Mouse (Mus musculus): ENCODE measurements around the gene Hexdc. TPM values are rescaled to one million over a fixed set of nuclear protein-coding genes. Genes with fewer than 3 reads are reported as not detected.

The Hexdc gene
- polyA plus RNA-seq, 1 experiment from 2014 or later, result 8.1 TPM

DNA sequence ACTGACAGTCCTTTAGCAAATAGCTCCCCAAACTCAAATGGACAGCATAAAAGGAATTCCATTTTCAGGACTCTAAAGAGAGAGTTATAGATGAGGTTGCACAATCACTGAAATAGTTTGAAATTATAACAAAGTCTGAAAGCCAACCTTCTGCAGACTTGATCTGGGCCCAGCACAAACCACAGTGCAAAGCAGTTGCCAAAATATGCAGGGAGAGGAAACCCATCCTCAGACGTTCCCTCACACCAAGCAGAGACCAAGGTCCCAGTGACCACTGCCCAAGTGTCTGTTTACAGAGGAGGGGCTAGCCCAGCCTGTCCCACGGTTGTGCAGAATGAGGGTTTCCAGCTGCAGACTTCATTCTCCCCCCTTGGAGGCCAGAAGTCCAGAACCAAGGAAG lies 5.6 kb upstream of the Hexdc start:
- H3K4me1 ChIP-seq, result peaks cover 3% of the 10 kb centered on the region; the same call in 1 of the 2 replicates
- H3K4me2 ChIP-seq, result no peak overlapping the region
- H3K27me3 ChIP-seq (replicated peaks), result no peaks in the 10 kb centered on the region
- H3K27ac ChIP-seq, result no peak overlapping the region
- ATAC-seq (ENCODE audit: insufficient read depth, low FRiP score, low read depth), result no peak
- H3K9me3 ChIP-seq, result no peaks in the 10 kb centered on the region
- H3K4me3 ChIP-seq (replicated peaks), result no peak overlapping the region
- H3K9ac ChIP-seq, result no peak overlapping the region
- 21% methylated on average over 2 of the region's 2 CpGs for whole genome bisulfite sequencing
- no peaks in the 10 kb centered on the region for H3K36me3 ChIP-seq

- Histone ChIP-seq H3K4me3 (replicated peaks) (no peak overlapping the region), H3K27me3 (replicated peaks) (no peaks in the 10 kb centered on the region), H3K4me1 (peaks cover 9% of the 10 kb centered on the region; the same call in 1 of the 2 replicates), H3K4me2 (no peak overlapping the region), H3K36me3 (no peaks in the 10 kb centered on the region), H3K27ac (no peak overlapping the region), H3K9me3 (no peaks in the 10 kb centered on the region), H3K9ac (no peak overlapping the region)
- 71% methylated on average over 4 of the region's 4 CpGs for WGBS
- no peak for ATAC-seq (ENCODE audit: insufficient read depth, low FRiP score, low read depth)
These were observed 4.4 kb upstream of the Hexdc start for GRCm38 (mm10) chr11:121199851-121200250.

DNA sequence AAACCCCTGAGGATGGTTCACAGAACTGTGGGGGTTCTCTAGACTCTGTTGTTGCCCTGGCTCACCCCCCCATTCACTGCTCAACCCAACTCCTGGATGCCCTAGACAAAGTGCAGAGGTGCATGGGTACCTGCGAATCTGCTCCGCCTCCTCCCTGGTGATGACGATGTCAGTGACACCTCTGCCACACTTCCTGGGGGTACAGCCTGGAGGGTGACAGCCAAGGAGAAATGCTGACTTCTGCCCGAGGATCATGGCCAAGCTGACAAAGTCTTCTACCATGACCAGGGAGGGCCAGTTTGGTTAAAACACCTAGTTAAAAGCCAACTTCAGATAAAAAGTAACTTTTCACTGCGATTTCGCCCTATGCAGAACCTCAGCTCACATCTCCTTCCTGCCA lies 3.5 kb upstream of the Hexdc start:
- H3K4me3 ChIP-seq (replicated peaks), result no peak overlapping the region
- no peak overlapping the region for H3K9ac ChIP-seq
- no peaks in the 10 kb centered on the region for H3K27me3 ChIP-seq (replicated peaks)
- 90% methylated on average over 6 of the region's 6 CpGs for WGBS
- H3K4me1 ChIP-seq, result peaks cover 14% of the 10 kb centered on the region
- ATAC-seq (ENCODE audit: insufficient read depth, low FRiP score, low read depth), result no peak
- no peaks in the 10 kb centered on the region for H3K36me3 ChIP-seq
- no peaks in the 10 kb centered on the region for H3K9me3 ChIP-seq
- no peak overlapping the region for H3K4me2 ChIP-seq
- H3K27ac ChIP-seq, result no peak overlapping the region

DNA sequence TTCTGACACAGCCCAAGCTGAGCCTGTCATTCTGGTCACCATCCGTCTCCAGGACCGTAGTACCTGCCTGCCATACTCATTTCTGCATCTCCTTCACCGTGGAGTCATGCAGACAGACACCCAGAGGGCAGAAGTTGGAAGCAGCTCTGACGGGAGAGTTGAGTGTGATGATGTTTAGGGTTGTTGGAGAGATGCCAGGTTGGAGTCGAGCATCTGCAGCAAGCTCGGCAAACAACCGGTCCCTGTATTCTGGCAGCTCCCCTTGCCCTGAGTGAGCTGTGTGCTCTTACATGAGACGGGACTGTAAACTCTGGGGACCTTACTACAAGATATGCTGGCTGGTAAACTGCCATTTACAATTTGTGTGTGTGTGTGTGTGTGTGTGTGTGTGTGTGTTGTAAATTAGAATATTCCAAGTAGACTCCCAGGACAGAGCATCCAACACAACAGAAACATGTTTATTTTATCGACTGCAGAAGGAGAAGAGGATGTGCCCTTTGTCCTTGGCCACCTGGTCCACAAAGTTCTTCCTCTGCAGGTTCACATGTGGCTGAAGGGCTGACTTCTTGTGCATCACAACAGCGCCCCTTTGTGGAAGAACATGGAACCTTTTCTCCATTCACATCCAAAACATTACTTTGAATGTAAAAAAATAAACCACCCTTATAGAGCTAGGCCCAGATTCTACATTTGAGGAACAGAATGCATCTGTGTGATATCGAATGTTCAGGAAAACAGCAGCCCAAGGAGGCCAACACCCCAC lies 2.6 kb upstream of the Hexdc start:
- no peak for ATAC-seq (ENCODE audit: insufficient read depth, low FRiP score, low read depth)
- Histone ChIP-seq H3K4me1 (peaks cover 14% of the 10 kb centered on the region), H3K27me3 (replicated peaks) (no peaks in the 10 kb centered on the region), H3K4me2 (no peak overlapping the region), H3K27ac (no peak overlapping the region), H3K4me3 (replicated peaks) (no peak overlapping the region), H3K36me3 (no peaks in the 10 kb centered on the region), H3K9me3 (no peaks in the 10 kb centered on the region), H3K9ac (no peak overlapping the region)
- 35% methylated on average over 11 of the region's 11 CpGs for WGBS

DNA sequence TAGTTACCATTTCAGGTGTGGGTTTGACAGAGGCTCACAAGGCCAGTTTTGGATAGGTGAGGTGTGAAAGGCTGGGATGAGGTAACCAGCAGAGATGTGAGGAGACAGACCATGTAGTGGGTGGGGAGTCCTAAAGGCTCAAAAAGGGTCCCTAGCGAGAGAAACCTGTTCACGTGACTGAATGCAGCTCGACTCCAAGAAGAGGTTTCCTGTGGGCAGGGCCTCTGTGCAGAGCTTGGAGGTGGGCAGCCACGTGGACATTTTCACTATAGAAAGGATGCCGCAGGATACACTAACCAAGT lies 423 bp upstream of the Hexdc start:
- ATAC-seq (ENCODE audit: insufficient read depth, low FRiP score, low read depth), result no peak
- Histone ChIP-seq H3K4me2 (peak overlapping the region; percentile 86), H3K27ac (peak overlapping the region; percentile 51), H3K27me3 (replicated peaks) (no peaks in the 10 kb centered on the region), H3K4me1 (peaks cover 14% of the 10 kb centered on the region), H3K4me3 (replicated peaks) (peak overlapping the region; percentile 78), H3K36me3 (peaks cover 4% of the 10 kb centered on the region; the same call in 1 of the 2 replicates), H3K9ac (no peak overlapping the region), H3K9me3 (no peaks in the 10 kb centered on the region)
- 1% methylated on average over 5 of the region's 5 CpGs for WGBS

DNA sequence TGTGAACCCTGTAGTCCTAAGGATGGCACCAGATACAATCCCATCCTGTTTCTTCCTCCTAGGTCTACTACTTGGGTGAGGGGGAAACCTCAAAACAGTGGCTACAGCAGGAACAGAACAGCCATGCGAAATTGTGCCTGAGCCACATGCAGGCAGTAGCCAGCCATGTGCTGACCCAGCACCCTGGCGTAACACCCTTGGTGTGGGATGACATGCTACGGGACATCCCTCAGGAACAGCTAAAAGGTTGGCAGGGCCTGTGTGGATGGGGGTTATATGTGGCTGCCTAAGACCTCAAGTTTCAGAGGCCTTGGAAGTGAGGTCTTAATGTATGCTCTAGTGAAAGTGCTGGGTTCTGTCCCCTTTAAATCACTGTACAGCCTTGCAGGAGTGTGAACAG lies 12.6 kb downstream of the Hexdc start:
- Histone ChIP-seq H3K9ac (no peak overlapping the region), H3K4me1 (no peaks in the 10 kb centered on the region), H3K27me3 (replicated peaks) (no peaks in the 10 kb centered on the region), H3K9me3 (no peaks in the 10 kb centered on the region), H3K27ac (no peak overlapping the region), H3K4me2 (no peak overlapping the region), H3K36me3 (peaks cover 29% of the 10 kb centered on the region), H3K4me3 (replicated peaks) (no peak overlapping the region)
- WGBS, result 98% methylated on average over 3 of the region's 3 CpGs
- ATAC-seq (ENCODE audit: insufficient read depth, low FRiP score, low read depth), result no peak

GRCm38 (mm10) chr11:121219776-121220175 lies 15.5 kb downstream of the Hexdc start:
- H3K9me3 ChIP-seq, result no peaks in the 10 kb centered on the region

GRCm38 (mm10) chr11:121220771-121221170 lies 16.5 kb downstream of the Hexdc start:
- peaks cover 63% of the 10 kb centered on the region for H3K36me3 ChIP-seq
- no peaks in the 10 kb centered on the region for H3K27me3 ChIP-seq (replicated peaks)
- H3K9me3 ChIP-seq, result no peaks in the 10 kb centered on the region
- no peak overlapping the region for H3K4me2 ChIP-seq
- no peak overlapping the region for H3K9ac ChIP-seq
- no peak overlapping the region for H3K27ac ChIP-seq
- no peak for ATAC-seq (ENCODE audit: insufficient read depth, low FRiP score, low read depth)
- no peaks in the 10 kb centered on the region for H3K4me1 ChIP-seq
- WGBS, result 86% methylated on average over 5 of the region's 5 CpGs
- no peak overlapping the region for H3K4me3 ChIP-seq (replicated peaks)

More at GRCm38 (mm10) chr11:121219776-121220175, 15.5 kb downstream of the Hexdc start:
- Histone ChIP-seq H3K4me1 (no peaks in the 10 kb centered on the region), H3K9ac (no peak overlapping the region), H3K4me3 (replicated peaks) (no peak overlapping the region), H3K36me3 (peaks cover 54% of the 10 kb centered on the region), H3K27me3 (replicated peaks) (no peaks in the 10 kb centered on the region), H3K27ac (no peak overlapping the region), H3K4me2 (no peak overlapping the region)
- no peak for ATAC-seq (ENCODE audit: insufficient read depth, low FRiP score, low read depth)
- WGBS, result 89% methylated on average over 11 of the region's 11 CpGs

GRCm38 (mm10) chr11:121221321-121222010 lies 17.2 kb downstream of the Hexdc start:
- 95% methylated on average over 6 of the region's 6 CpGs for WGBS
- H3K4me2 ChIP-seq, result no peak overlapping the region
- peaks cover 63% of the 10 kb centered on the region for H3K36me3 ChIP-seq
- no peaks in the 10 kb centered on the region for H3K9me3 ChIP-seq
- no peaks in the 10 kb centered on the region for H3K27me3 ChIP-seq (replicated peaks)
- H3K4me3 ChIP-seq (replicated peaks), result no peak overlapping the region
- H3K27ac ChIP-seq, result no peak overlapping the region
- no peak for ATAC-seq (ENCODE audit: insufficient read depth, low FRiP score, low read depth)
- H3K4me1 ChIP-seq, result no peaks in the 10 kb centered on the region
- H3K9ac ChIP-seq, result no peak overlapping the region

DNA sequence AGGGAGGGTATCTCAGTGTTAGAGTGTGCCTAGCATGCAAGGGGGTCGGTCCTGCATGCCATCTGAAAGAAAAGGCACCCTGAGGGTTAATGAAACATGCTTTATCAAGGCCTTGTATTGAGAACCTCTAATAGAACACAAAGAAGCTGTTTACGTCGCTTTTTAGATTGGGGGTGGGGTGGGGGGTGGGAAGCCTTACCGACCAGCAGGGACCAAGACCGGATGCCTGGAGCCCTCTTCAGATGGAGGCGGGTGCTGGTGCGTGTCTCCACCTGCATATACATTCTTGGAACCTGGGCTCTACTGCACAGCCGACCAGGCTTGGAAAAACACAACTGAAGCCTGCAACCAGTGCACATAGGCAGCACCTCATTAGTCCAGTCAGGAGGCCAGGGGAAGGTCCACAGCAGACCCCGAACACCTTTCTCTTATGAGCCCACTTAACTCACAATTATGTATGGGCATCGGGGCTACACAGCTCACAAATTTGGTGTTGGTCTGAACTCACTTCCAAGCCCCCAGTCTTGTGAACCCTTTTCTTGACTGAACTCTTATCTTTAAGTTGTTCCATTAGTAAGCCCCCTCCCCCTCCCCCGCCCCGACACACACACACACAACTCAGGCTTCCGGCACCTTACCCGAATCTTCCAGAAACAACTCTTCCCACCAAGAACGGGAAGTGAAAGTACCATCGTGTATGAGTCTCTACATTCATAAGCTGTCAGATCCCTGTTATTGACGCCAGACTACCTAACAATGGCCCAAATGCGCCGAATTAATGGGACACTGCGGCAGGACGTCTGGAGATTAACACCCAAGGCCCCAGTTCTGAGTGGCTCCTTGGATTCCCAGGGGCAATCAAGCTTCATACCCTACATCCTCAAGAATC lies 24.1 kb downstream of the Hexdc start:
- H3K4me1 ChIP-seq, result peaks cover 12% of the 10 kb centered on the region
- peak overlapping the region; percentile 53 for H3K9ac ChIP-seq
- H3K36me3 ChIP-seq, result peaks cover 26% of the 10 kb centered on the region
- 22% methylated on average over 21 of the region's 21 CpGs for whole genome bisulfite sequencing
- peak overlapping the region; percentile 79 for H3K4me3 ChIP-seq (replicated peaks)
- peak; percentile 17; the same call in 1 of the 2 replicates for ATAC-seq (ENCODE audit: insufficient read depth, low FRiP score, low read depth)
- H3K27ac ChIP-seq, result peak overlapping the region; percentile 86
- H3K4me2 ChIP-seq, result peak overlapping the region; percentile 65
- no peaks in the 10 kb centered on the region for H3K9me3 ChIP-seq
- no peaks in the 10 kb centered on the region for H3K27me3 ChIP-seq (replicated peaks)

DNA sequence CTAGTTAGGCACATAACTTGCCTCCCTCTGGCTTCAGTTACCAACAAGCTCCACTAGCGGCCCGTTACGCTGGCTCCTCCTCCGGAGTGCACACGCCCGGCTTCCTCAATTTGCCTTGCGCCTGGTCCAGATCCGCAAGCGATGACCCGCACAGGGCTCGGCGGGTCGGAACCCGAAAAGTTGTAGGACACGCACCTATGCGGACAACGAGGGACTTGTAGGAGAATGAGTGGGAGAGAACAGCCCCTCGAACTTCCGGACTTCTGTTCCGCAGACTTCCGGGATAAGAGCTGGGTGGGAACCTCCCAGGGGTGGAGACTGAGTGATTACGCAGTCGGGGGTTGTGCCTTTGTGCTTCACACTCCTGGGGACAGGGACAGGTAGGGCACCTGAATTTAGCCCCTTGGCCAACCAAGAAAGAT lies 24.8 kb downstream of the Hexdc start, which contains the start of gene Cybc1:
Gene Cybc1 (minus strand): TSS at position 305 of the 422 bp plus-strand sequence.
- Histone ChIP-seq H3K9me3 (no peaks in the 10 kb centered on the region), H3K4me2 (peak within 1 kb of the TSS; percentile 65), H3K27ac (peak within 1 kb of the TSS; percentile 86), H3K9ac (peak within 1 kb of the TSS; percentile 53), H3K36me3 (peaks cover 20% of the 10 kb centered on the region), H3K4me1 (peaks cover 12% of the 10 kb centered on the region), H3K27me3 (replicated peaks) (no peaks in the 10 kb centered on the region), H3K4me3 (replicated peaks) (peak within 1 kb of the TSS; percentile 79)
- peak; percentile 87 for ATAC-seq (ENCODE audit: insufficient read depth, low FRiP score, low read depth)
- under 1% methylated on average over 23 of the region's 23 CpGs for WGBS

All from stomach, embryonic 15.5 days (tissue).